Mouse (Mus musculus) midbrain, postnatal 0 days (tissue): ENCODE data around the gene Stxbp2. TPM values are rescaled to one million over a fixed set of nuclear protein-coding genes. Genes with fewer than 3 reads are reported as not detected.

Source experiments
- ATAC-seq: fragments of 200-750 bp; cut with Nextera tagmentation; 2 replicates; pipeline ENCODE4 v1.8.0; 2017; ENCODE audit warnings: moderate number of reproducible peaks, mild to moderate bottlenecking, moderate TSS enrichment, moderate library complexity; ENCODE audit not compliant: low FRiP score
- DNase-seq: peaks from one replicate; pipeline ENCODE4 v3.0.0-alpha.2; 2015; ENCODE audit warnings: low spot score
- H3K27ac ChIP-seq: fragments of 300-500 bp; sonication (generic); 2 replicates; pipeline ENCODE4 v1.5.1; 2014; ENCODE audit warnings: low read depth, mild to moderate bottlenecking, low read length, mixed read lengths
- H3K27me3 ChIP-seq: fragments of 300-500 bp; sonication (generic); 2 replicates; pipeline ENCODE4 v1.6.1; 2014; ENCODE audit warnings: low read length, control low read depth, mixed read lengths; ENCODE audit not compliant: insufficient read depth
- H3K36me3 ChIP-seq: fragments of 300-500 bp; sonication (generic); 2 replicates; pipeline ENCODE4 v1.6.1; 2014; ENCODE audit warnings: low read length, control low read depth, mixed read lengths; ENCODE audit not compliant: insufficient read depth
- H3K4me1 ChIP-seq: fragments of 300-500 bp; sonication (generic); 2 replicates; pipeline ENCODE4 v1.6.1; 2014; ENCODE audit warnings: mild to moderate bottlenecking, control low read depth, antibody characterized with exemption, low read length, mixed read lengths; ENCODE audit not compliant: insufficient read depth
- H3K4me2 ChIP-seq: fragments of 300-500 bp; sonication (generic); 2 replicates; pipeline ENCODE4 v1.6.1; 2014; ENCODE audit warnings: low read depth, mild to moderate bottlenecking, low read length, mixed read lengths; ENCODE audit not compliant: poor library complexity, severe bottlenecking
- H3K4me3 ChIP-seq: fragments of 300-500 bp; sonication (generic); 2 replicates; pipeline ENCODE4 v1.5.1; 2014; ENCODE audit warnings: low read depth, mild to moderate bottlenecking, low read length, moderate library complexity
- H3K9ac ChIP-seq: fragments of 300-500 bp; sonication (generic); replicated peaks from 2 replicates; pipeline ENCODE4 v1.6.1; 2014; ENCODE audit warnings: mild to moderate bottlenecking, low read length, moderate library complexity, mixed read lengths; ENCODE audit not compliant: poor library complexity, severe bottlenecking
- H3K9me3 ChIP-seq: fragments of 300-500 bp; sonication (generic); 2 replicates; pipeline ENCODE4 v1.6.1; 2016; ENCODE audit warnings: low read length, control low read depth
- CTCF ChIP-seq: IDR thresholded peaks from 2 replicates; pipeline ENCODE4 v1.5.1; 2016; ENCODE audit warnings: antibody characterized with exemption, mild to moderate bottlenecking
- WGBS: fragments of 180-500 bp; shearing (Covaris S2); extraction: QIAGEN DNeasy Blood & Tissue Kit; methylation state at CpG from one replicate; pipeline ENCODE4 v1.1.7; 2014; 5-methylcytosine and 5-hydroxymethylcytosine counted together
- polyA plus RNA-seq: library from polyadenylated mRNA; unstranded; fragments of >200 nt; fragmentation: Nextera tagmentation; extraction: Ambion mirVana; gene quantifications from 2 replicates; pipeline ENCODE4 v1.2.1, GENCODE M21; 2015
- total RNA-seq: library from RNA; depleted of rRNA; stranded (reverse); fragments of >200 nt; gene quantifications from 2 replicates; pipeline ENCODE4 v1.2.3, GENCODE M21; 2014

Stxbp2 gene
- total and polyA plus RNA-seq, 2 experiments from 2014 or later = 23.1 to 44.2 TPM

DNA sequence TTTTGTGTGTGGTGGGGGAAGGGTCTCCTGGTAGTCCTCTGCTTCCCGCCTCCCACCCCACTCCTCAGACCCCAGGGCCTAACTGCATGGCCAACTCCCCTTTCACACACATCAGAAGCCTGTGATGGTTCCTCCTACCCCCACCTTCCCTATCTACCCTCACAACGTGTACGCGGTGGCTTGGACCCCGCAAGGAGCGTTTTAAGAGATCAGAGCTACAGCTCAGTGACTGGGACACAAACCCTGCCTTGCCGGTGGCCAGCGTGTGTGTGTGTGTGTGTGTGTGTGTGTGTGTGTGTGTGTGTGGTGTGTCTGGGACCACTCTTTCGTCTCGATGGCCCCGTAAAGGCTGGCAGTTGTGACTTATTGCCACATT, 42.5 kb upstream of the Stxbp2 start:
- WGBS = 2% methylated on average over 11 of the region's 11 CpGs
- DNase-seq = peak; percentile 31

DNA sequence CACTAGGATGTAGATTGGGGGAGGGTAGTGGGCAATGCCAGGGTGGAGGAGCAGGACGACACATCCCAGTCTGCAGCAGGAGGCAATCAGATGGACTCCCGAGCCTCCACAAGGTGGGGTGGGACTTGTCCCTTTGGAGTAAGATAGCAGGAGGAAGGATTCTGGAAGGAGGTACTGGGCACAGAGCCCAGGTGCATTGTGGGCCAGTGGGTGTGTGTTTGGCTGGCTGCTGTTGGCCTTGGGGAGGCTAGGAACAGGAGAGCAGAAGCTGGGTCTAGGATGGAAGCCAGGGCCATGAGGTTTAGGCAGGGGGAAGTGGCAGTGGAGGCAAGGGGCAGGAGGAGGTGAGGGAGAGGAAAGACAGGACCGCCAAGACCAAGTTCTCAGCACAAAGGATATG, 37.3 kb upstream of the Stxbp2 start:
- Histone ChIP-seq H3K9ac (no peak overlapping the region), H3K4me3 (no peak overlapping the region), H3K9me3 (no peaks in the 10 kb centered on the region), H3K27me3 (no peaks in the 10 kb centered on the region), H3K27ac (no peak overlapping the region), H3K4me2 (no peak overlapping the region), H3K36me3 (peaks cover under 1% of the 10 kb centered on the region), H3K4me1 (no peaks in the 10 kb centered on the region; the same call in 1 of the 2 replicates)
- no peak for DNase-seq
- no peak for TF ChIP-seq CTCF
- ATAC-seq = no peak
- WGBS = 73% methylated on average over 3 of the region's 3 CpGs

More for the DNA sequence above, 42.5 kb upstream of the Stxbp2 start:
- H3K4me1 ChIP-seq = no peaks in the 10 kb centered on the region
- ATAC-seq = peak; percentile 77
- TF ChIP-seq CTCF = no peak
- peak overlapping the region; percentile 70 for H3K4me2 ChIP-seq
- no peaks in the 10 kb centered on the region for H3K36me3 ChIP-seq
- H3K9me3 ChIP-seq = no peaks in the 10 kb centered on the region
- H3K27me3 ChIP-seq = no peaks in the 10 kb centered on the region
- peak overlapping the region; percentile 83 for H3K27ac ChIP-seq
- H3K9ac ChIP-seq = peak overlapping the region; percentile 90
- peak overlapping the region; percentile 94 for H3K4me3 ChIP-seq

DNA sequence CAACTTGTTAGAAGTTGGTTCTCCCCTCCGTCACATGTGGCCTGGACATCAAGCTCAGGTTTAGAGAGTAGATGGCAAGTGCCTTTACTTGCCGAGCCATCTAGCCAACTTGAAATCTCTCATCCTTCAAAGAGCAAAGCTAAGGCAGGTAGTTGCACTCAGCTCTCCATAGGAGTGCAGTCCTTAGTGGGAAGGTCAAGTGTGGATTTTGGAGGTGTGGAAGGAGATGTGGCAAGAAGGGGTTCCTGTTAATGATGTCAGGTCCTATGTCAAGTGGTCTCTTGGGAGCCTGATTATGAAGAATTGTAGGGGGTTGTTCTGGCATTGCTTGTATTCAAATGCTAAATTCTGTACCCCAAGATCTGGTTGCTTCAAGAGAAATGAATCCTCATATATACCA, 36.3 kb upstream of the Stxbp2 start:
- H3K4me1 ChIP-seq = no peaks in the 10 kb centered on the region; the same call in 1 of the 2 replicates
- TF ChIP-seq CTCF = no peak
- H3K9me3 ChIP-seq = no peaks in the 10 kb centered on the region
- WGBS = 92% methylated on average over 2 of the region's 2 CpGs
- ATAC-seq = no peak
- no peak for DNase-seq
- peaks cover 8% of the 10 kb centered on the region for H3K36me3 ChIP-seq
- no peak overlapping the region for H3K27ac ChIP-seq
- no peaks in the 10 kb centered on the region for H3K27me3 ChIP-seq
- H3K4me2 ChIP-seq = no peak overlapping the region
- H3K9ac ChIP-seq = no peak overlapping the region
- no peak overlapping the region for H3K4me3 ChIP-seq

DNA sequence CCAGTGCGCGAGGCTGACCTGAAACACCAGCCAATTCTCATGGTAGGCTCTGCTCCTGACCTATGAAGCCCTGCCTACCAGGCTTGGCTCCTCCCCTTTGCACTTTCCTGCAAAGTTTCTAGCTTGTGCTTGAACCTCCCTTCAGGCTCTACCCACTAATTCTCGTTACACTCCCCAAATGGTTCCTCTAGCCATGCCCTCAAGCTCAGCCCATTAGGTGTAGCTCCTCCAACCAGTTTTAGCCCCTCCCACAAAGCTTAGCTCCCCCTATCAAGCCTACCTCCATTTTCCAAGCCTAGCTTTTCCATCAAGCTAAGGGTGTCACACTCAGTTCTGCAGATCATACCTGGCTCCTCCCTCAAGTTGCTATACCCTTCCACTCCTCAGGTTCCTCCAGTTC, 32.7 kb upstream of the Stxbp2 start:
- no peak overlapping the region for H3K9ac ChIP-seq
- WGBS = 78% methylated on average over 3 of the region's 3 CpGs
- H3K4me1 ChIP-seq = no peaks in the 10 kb centered on the region; the same call in 1 of the 2 replicates
- DNase-seq = no peak
- no peaks in the 10 kb centered on the region for H3K9me3 ChIP-seq
- no peak overlapping the region for H3K4me3 ChIP-seq
- ATAC-seq = 0 out of 2 replicates have a peak, but pooled peaks have one; percentile 9
- H3K27me3 ChIP-seq = no peaks in the 10 kb centered on the region
- H3K36me3 ChIP-seq = peaks cover 34% of the 10 kb centered on the region
- TF ChIP-seq CTCF = no peak
- H3K4me2 ChIP-seq = no peak overlapping the region
- no peak overlapping the region for H3K27ac ChIP-seq

DNA sequence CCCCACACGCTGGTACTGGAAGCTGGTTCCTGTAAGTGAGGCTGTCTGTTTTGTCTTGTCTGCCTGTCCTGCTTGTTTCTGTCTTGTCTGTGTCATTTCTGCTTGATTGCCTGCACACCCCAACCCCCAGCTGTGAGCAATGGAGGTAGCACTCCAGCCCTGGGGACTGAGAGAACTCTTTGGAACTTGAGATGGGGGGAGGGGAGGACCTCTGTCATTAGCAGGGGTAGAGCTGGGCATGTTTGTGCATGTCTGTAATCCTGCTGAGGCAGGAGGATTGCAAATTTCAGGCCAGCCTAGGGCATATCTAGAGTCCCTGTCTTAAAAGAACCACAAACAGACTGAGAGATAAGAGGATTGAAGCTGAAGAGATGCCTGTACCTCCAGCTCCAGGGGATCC, 31.5 kb upstream of the Stxbp2 start:
- H3K4me1 ChIP-seq = no peaks in the 10 kb centered on the region
- DNase-seq = no peak
- H3K27me3 ChIP-seq = no peaks in the 10 kb centered on the region
- no peak overlapping the region for H3K4me2 ChIP-seq
- no peak overlapping the region for H3K9ac ChIP-seq
- no peak overlapping the region for H3K27ac ChIP-seq
- H3K9me3 ChIP-seq = no peaks in the 10 kb centered on the region
- no peak for ATAC-seq
- no peak overlapping the region for H3K4me3 ChIP-seq
- no peak for TF ChIP-seq CTCF
- WGBS = 73% methylated on average over 1 of the region's 1 CpGs
- H3K36me3 ChIP-seq = peaks cover 46% of the 10 kb centered on the region

DNA sequence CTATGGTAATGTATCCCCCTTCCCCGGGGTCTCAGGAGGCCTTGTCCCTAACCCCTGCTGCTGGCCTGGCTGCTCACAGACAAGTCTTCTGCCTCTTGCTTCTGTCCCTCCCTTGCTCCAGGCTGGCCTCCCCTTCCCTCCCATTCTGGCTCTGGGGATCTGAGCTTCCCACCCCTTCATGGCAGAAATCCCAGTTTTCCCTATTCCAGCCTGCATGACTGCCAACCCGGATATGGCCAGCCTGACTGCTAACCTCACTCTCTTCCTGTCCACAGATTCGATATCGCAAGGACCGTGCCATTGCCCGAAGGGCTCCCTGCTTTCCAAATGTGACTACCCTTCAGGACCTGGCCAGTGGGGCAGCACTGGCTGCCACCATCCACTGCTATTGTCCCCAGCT, 30.4 kb upstream of the Stxbp2 start:
- no peaks in the 10 kb centered on the region for H3K9me3 ChIP-seq
- no peak for TF ChIP-seq CTCF
- no peak overlapping the region for H3K27ac ChIP-seq
- ATAC-seq (no peak), DNase-seq (no peak)
- WGBS = 92% methylated on average over 6 of the region's 6 CpGs
- no peak overlapping the region for H3K9ac ChIP-seq
- no peak overlapping the region for H3K4me2 ChIP-seq
- peaks cover 55% of the 10 kb centered on the region for H3K36me3 ChIP-seq
- no peaks in the 10 kb centered on the region for H3K4me1 ChIP-seq
- no peak overlapping the region for H3K4me3 ChIP-seq
- no peaks in the 10 kb centered on the region for H3K27me3 ChIP-seq
